Mouse (Mus musculus) spleen, adult 2 months (tissue): ENCODE data around the gene Rft1.

Source experiments
- CTCF ChIP-seq: fragments of 200-500 bp; IDR thresholded peaks from 2 replicates; pipeline ENCODE4 v1.5.1; 2011; ENCODE audit warnings: mild to moderate bottlenecking, inconsistent platforms; ENCODE audit not compliant: insufficient read depth, insufficient read length, insufficient replicate concordance; ENCODE audit errors: extremely low read depth
- POLR2A ChIP-seq: fragments of 200-500 bp; IDR thresholded peaks from 2 replicates; pipeline ENCODE4 v1.6.1; 2011; ENCODE audit warnings: low read depth, low read length, inconsistent platforms

DNA sequence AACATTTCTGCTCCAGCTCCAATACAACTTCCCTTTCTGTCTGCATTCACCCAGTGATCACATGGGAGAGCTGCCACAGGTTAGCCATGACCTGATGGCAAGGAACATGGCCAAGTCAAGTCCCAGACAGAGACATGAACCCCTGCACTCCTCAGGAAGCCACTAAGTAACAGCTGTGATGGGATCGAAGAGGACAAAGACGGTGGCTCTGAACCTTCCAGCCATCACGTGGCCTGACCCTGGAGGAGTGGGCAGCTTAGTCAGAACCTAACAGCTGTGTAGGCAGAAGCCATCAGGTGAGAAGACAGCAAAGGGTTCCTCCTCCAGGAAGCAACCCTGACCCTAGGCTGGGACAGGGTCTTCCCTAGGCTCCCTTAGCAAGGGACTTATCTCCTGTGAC lies 44.7 kb upstream of the Rft1 start:
- TF ChIP-seq CTCF (no peak), POLR2A (no peak)
